Mouse (Mus musculus) spleen, adult 2 months (tissue): Measurements from ENCODE around the gene Zc2hc1c. TPM values are rescaled to one million over a fixed set of nuclear protein-coding genes. Genes with fewer than 3 reads are reported as not detected.
A peak's percentile ranks its signal among the peaks of the same experiment; 100 is the strongest.
"Not testable (repeated sequence)": the region's sequence is repeated elsewhere in the genome, so short reads cannot be mapped to it uniquely, and the experiment has no call there.

ENCODE experiments used
- DNase-seq, 2 experiments: peaks; one replicate each; pipeline versions ENCODE4 v3.0.0 to v3.0.0-alpha.2; 2012 to 2021; ENCODE audit warnings: low spot score in 2 of 2, low read depth in 1 of 2
- H3K27ac ChIP-seq: fragments of 200-500 bp; 2 replicates; pipeline ENCODE4 v1.5.1; 2012; ENCODE audit warnings: low read length, inconsistent platforms; ENCODE audit not compliant: insufficient read depth
- H3K27me3 ChIP-seq: fragments of 200-500 bp; 2 replicates; pipeline ENCODE4 v1.6.1; 2012; ENCODE audit warnings: mild to moderate bottlenecking, moderate library complexity, low read length, inconsistent platforms; ENCODE audit not compliant: control insufficient read depth, insufficient read depth
- H3K36me3 ChIP-seq: fragments of 200-500 bp; 2 replicates; pipeline ENCODE4 v1.6.1; 2012; ENCODE audit warnings: mild to moderate bottlenecking, low read length, inconsistent platforms; ENCODE audit not compliant: control insufficient read depth, insufficient read depth
- H3K4me1 ChIP-seq: fragments of 200-500 bp; 2 replicates; pipeline ENCODE4 v1.6.1; 2011; ENCODE audit warnings: inconsistent platforms; ENCODE audit not compliant: control insufficient read depth, insufficient read depth, insufficient read length
- H3K4me3 ChIP-seq: fragments of 200-500 bp; 2 replicates; pipeline ENCODE4 v1.5.1; 2011; ENCODE audit warnings: mild to moderate bottlenecking, inconsistent platforms; ENCODE audit not compliant: insufficient read depth, insufficient read length; ENCODE audit errors: extremely low read depth
- CTCF ChIP-seq: fragments of 200-500 bp; IDR thresholded peaks from 2 replicates; pipeline ENCODE4 v1.5.1; 2011; ENCODE audit warnings: mild to moderate bottlenecking, inconsistent platforms; ENCODE audit not compliant: insufficient read depth, insufficient read length, insufficient replicate concordance; ENCODE audit errors: extremely low read depth
- POLR2A ChIP-seq: fragments of 200-500 bp; IDR thresholded peaks from 2 replicates; pipeline ENCODE4 v1.6.1; 2011; ENCODE audit warnings: low read depth, low read length, inconsistent platforms
- WGBS: fragments of 180-500 bp; shearing (Covaris S2); methylation state at CpG from one replicate; pipeline ENCODE4 v1.1.7; 2018; 5-methylcytosine and 5-hydroxymethylcytosine counted together
- polyA plus RNA-seq: library from polyadenylated mRNA; depleted of rRNA; stranded (reverse); fragments of >200 nt; gene quantifications from 2 replicates; pipeline ENCODE4 v1.2.3, GENCODE M21; 2012

Gene Zc2hc1c
- polyA plus RNA-seq, 1 experiment: 0.28 TPM

- Histone ChIP-seq H3K4me3 (no peak overlapping the region), H3K27me3 (no peaks in the 10 kb centered on the region), H3K27ac (no peak overlapping the region), H3K4me1 (no peaks in the 10 kb centered on the region), H3K36me3 (peaks cover 1% of the 10 kb centered on the region; the same call in 1 of the 2 replicates)
- TF ChIP-seq CTCF (no peak), POLR2A (no peak)
- WGBS: 89% methylated on average over 10 of the region's 10 CpGs
- DNase-seq: no peak
Measured at GRCm38 (mm10) chr12:85273508-85273907, 14.9 kb upstream of the Zc2hc1c start.

GRCm38 (mm10) chr12:85276273-85276672 is 12.1 kb upstream of the Zc2hc1c start:
- TF ChIP-seq POLR2A (no peak), CTCF (no peak)
- peaks cover 2% of the 10 kb centered on the region; the same call in 1 of the 2 replicates for H3K4me1 ChIP-seq
- WGBS: 96% methylated on average over 5 of the region's 5 CpGs
- H3K36me3 ChIP-seq: peaks cover 1% of the 10 kb centered on the region; the same call in 1 of the 2 replicates
- no peak for DNase-seq
- no peaks in the 10 kb centered on the region for H3K27me3 ChIP-seq
- no peak overlapping the region for H3K27ac ChIP-seq
- no peak overlapping the region for H3K4me3 ChIP-seq

DNA sequence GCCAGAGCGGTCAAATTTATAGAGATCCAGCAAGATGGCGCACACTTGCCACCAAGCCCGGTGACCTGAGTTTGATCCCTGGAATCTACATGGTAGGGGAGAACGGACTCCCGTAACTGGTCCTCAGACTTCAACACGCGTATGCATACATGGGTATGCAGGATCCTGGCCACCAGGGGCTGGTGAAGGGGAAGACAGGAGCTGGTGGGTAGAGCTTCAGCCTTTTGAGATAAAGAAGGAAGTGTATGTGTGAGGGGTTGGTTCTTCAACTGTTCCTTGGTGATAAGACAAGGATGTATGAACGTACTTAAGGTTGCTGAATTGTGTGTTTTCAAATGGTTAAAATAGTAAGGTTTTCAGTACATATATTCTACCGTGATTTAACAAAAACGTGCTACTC is 9.5 kb upstream of the Zc2hc1c start:
- no peak for DNase-seq
- H3K27ac ChIP-seq: no peak overlapping the region
- TF ChIP-seq POLR2A: no peak
- TF ChIP-seq CTCF: no peak
- H3K4me1 ChIP-seq: peaks cover 2% of the 10 kb centered on the region; the same call in 1 of the 2 replicates
- H3K27me3 ChIP-seq: no peaks in the 10 kb centered on the region
- H3K36me3 ChIP-seq: peaks cover 1% of the 10 kb centered on the region; the same call in 1 of the 2 replicates
- no peak overlapping the region for H3K4me3 ChIP-seq
- 88% methylated on average over 10 of the region's 10 CpGs for WGBS

DNA sequence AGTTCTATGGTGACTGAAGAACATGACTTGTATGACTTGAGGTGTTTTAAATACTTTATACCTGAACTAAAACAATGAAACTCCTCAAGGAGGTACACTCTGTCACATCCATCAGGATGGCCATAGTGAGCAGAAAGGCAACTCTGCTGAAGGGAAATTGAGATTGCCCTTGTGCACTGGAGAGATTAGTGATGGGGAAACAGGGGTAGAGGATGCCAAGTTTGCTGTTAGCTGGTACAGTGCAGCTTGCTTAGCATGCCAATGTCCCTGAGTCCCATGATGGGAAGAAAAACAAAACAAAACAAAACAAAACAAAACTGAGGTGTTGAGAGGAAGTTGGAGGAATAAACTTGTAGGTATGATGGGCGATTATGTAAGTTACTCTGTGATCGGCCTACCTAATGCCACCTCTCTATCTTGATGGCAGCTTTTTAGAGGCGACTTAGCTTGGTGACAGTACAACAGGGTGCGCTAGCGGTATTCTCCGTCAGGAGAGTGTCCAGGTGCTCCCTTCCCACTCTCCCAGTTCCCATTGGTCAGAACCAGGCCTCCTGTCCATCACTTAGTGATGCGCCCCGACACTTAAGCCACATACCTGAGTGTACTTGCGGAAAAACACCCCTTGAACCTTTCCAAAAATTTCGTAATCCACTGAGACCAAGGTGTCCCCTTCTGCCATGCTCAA is 8.9 kb upstream of the Zc2hc1c start:
- no peak for TF ChIP-seq CTCF
- no peak for TF ChIP-seq POLR2A
- Histone ChIP-seq H3K4me1 (peaks cover 2% of the 10 kb centered on the region; the same call in 1 of the 2 replicates), H3K4me3 (peak overlapping the region; percentile 75), H3K36me3 (peaks cover 1% of the 10 kb centered on the region; the same call in 1 of the 2 replicates), H3K27ac (peak overlapping the region; percentile 82), H3K27me3 (no peaks in the 10 kb centered on the region)
- DNase-seq: no peak
- WGBS: 6% methylated on average over 10 of the region's 10 CpGs

GRCm38 (mm10) chr12:85280105-85280844 is 8.1 kb upstream of the Zc2hc1c start:
- Histone ChIP-seq H3K27ac (peak overlapping the region; percentile 82), H3K4me1 (peaks cover 2% of the 10 kb centered on the region; the same call in 1 of the 2 replicates), H3K27me3 (no peaks in the 10 kb centered on the region), H3K4me3 (peak overlapping the region; percentile 75), H3K36me3 (0 out of 2 replicates have a peak, but pooled peaks cover 1% of the 10 kb centered on the region)
- under 1% methylated on average over 31 of the region's 31 CpGs for WGBS
- peak; percentile 89 to 96 for DNase-seq
- TF ChIP-seq CTCF: no peak
- peak; percentile 22; the same call in 1 of the 2 replicates for TF ChIP-seq POLR2A

DNA sequence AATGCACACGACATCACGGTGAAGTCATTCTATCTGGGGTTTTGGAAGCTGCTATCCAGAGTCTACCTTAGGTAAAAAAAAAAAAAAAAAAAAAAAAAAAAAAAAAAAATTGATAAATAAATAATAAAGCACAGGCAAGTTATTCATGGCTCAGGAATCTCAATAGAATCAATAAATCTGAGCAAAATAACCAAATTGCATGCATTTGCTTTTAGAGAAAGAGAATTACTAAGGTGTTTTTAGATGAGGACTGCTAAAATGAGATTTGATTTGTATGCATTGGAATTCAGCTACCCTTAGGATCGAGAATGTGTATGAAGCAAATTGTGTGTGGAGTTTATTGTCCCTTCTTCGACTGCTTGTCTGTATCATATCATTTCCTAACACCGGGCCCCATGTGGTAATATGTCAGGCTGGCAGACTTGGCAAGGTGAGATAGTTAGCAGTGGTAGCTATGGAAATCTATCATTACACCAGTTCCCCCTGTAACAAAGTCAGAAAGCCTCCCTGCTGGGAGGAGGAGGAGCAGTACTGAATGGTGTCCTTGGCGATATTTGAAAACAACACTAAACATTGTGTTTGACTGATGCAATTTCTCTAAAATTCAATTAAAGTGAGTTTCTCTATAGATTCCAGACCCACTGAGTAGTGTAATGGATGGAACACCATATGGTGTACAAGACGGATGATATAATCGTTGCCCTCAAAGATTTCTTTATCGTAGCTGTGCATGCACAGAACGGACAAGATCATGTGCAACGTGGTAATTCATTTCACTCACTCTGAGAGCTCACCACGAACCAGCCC is 7.3 kb upstream of the Zc2hc1c start:
- Histone ChIP-seq H3K4me3 (no peak overlapping the region; the same call in 1 of the 2 replicates), H3K27ac (no peak overlapping the region), H3K4me1 (peaks cover 2% of the 10 kb centered on the region; the same call in 1 of the 2 replicates), H3K36me3 (0 out of 2 replicates have a peak, but pooled peaks cover 1% of the 10 kb centered on the region), H3K27me3 (no peaks in the 10 kb centered on the region)
- TF ChIP-seq POLR2A (no peak), CTCF (no peak)
- 67% methylated on average over 12 of the region's 12 CpGs for WGBS
- no peak for DNase-seq

- H3K36me3 ChIP-seq, H3K27me3 ChIP-seq, H3K4me1 ChIP-seq, H3K4me3 ChIP-seq, DNase-seq, H3K27ac ChIP-seq: not testable (repeated sequence)
- WGBS: 92% methylated on average over 2 of the region's 4 CpGs
Measured at GRCm38 (mm10) chr12:85281756-85282155, 6.6 kb upstream of the Zc2hc1c start.
